Mouse (Mus musculus) hindbrain, postnatal 0 days (tissue): Measurements from ENCODE around the gene Olfr1378. TPM values are rescaled to one million over a fixed set of nuclear protein-coding genes. Genes with fewer than 3 reads are reported as not detected.

Experiments
- ATAC-seq: fragments of 200-750 bp; cut with Nextera tagmentation; 2 replicates; pipeline ENCODE4 v1.8.0; 2017; ENCODE audit warnings: mild to moderate bottlenecking, moderate TSS enrichment, moderate library complexity
- DNase-seq: peaks from one replicate; pipeline ENCODE4 v3.0.0-alpha.2; 2015; ENCODE audit warnings: low spot score
- H3K27ac ChIP-seq: fragments of 300-500 bp; sonication (generic); 2 replicates; pipeline ENCODE4 v1.5.1; 2014; ENCODE audit warnings: mild to moderate bottlenecking
- H3K27me3 ChIP-seq: fragments of 300-500 bp; sonication (generic); 2 replicates; pipeline ENCODE4 v1.6.1; 2014; ENCODE audit warnings: low read length, mixed read lengths; ENCODE audit not compliant: insufficient read depth
- H3K36me3 ChIP-seq: fragments of 300-500 bp; sonication (generic); 2 replicates; pipeline ENCODE4 v1.6.1; 2014; ENCODE audit warnings: low read length, mixed read lengths; ENCODE audit not compliant: insufficient read depth
- H3K4me1 ChIP-seq: fragments of 300-500 bp; sonication (generic); 2 replicates; pipeline ENCODE4 v1.6.1; 2014; ENCODE audit warnings: antibody characterized with exemption, low read length, mixed read lengths; ENCODE audit not compliant: insufficient read depth
- H3K4me2 ChIP-seq: fragments of 300-500 bp; sonication (generic); 2 replicates; pipeline ENCODE4 v1.6.1; 2014; ENCODE audit warnings: low read depth, mild to moderate bottlenecking, low read length, moderate library complexity, mixed read lengths
- H3K4me3 ChIP-seq: fragments of 300-500 bp; sonication (generic); 2 replicates; pipeline ENCODE4 v1.5.1; 2014; ENCODE audit warnings: low read length
- H3K9ac ChIP-seq: fragments of 300-500 bp; sonication (generic); replicated peaks from 2 replicates; pipeline ENCODE4 v1.6.1; 2014; ENCODE audit warnings: mild to moderate bottlenecking, low read length, moderate library complexity, mixed read lengths
- H3K9me3 ChIP-seq: fragments of 300-500 bp; sonication (generic); 2 replicates; pipeline ENCODE4 v1.6.1; 2016; ENCODE audit warnings: low read length, mixed read lengths
- CTCF ChIP-seq: IDR thresholded peaks from 2 replicates; pipeline ENCODE4 v1.5.1; 2016; ENCODE audit warnings: antibody characterized with exemption, control low read depth, low read depth
- WGBS: fragments of 180-500 bp; shearing (Covaris S2); extraction: QIAGEN DNeasy Blood & Tissue Kit; methylation state at CpG from one replicate; pipeline ENCODE4 v1.1.7; 2014; 5-methylcytosine and 5-hydroxymethylcytosine counted together
- polyA plus RNA-seq: library from polyadenylated mRNA; unstranded; fragments of >200 nt; fragmentation: Nextera tagmentation; extraction: Ambion mirVana; gene quantifications from 2 replicates; pipeline ENCODE4 v1.2.1, GENCODE M21; 2015
- total RNA-seq: library from RNA; depleted of rRNA; stranded (reverse); fragments of >200 nt; gene quantifications from 2 replicates; pipeline ENCODE4 v1.2.3, GENCODE M21; 2014

Gene Olfr1378
- total and polyA plus RNA-seq, 2 experiments from 2014 or later, result not detected

DNA sequence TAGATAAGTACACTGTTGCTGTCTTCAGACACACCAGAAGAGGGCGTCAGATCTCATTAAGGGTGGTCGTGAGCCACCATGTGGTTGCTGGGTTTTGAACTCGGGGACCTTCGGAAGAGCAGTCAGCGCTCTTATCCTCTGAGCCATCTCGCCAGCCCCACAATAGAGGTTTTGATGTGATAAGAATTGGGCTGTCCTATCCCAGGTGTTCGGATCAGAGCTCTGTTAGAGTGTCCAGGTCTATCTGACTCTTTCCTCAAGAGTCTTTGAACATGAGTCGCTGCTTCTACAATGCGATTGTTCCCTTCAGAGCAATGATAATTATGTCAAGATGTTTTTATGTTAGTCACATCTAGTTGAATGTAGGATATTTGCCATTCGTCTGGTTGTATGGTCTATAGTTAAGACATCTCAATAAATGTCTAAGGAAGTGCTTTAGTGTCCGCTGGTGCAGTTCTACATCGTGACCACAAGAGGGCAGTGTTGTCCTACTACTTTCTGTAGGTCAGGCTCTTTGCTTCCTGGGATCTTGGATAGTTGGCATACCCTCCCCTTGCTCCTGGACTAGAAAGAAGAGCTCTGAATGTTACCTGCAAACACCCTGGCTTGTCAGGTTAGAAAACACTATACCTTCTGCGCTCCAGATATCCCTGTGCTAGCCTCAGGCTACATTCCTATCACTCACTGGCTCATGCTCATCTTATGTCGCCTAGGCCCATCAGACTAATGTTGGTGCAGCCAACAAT is 26.5 kb upstream of the Olfr1378 start:
- peak; percentile 74 for ATAC-seq
- TF ChIP-seq CTCF, result peak; percentile 98

DNA sequence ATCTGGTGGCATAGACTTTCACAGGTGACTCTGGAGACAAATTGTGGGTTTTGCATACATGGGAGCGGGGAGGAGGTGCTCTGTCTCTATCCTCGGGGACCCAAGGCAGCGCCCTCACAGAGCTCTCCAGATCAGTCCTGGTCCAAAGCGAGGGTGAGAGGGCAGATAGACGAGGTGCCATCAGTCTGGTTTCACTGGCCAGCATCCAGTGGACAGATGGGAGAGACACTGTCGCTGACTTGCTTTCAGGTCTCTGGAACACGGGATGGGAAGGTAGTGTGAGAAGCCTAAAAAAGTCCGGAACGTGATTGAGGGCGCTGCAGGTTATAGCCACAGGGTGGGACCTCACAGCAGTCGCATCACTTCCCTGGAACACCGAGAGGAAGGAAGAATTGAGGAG is 23.9 kb upstream of the Olfr1378 start:
- Histone ChIP-seq H3K9ac (no peak overlapping the region), H3K4me2 (no peak overlapping the region), H3K27me3 (no peaks in the 10 kb centered on the region), H3K4me3 (no peak overlapping the region), H3K9me3 (no peaks in the 10 kb centered on the region), H3K4me1 (no peaks in the 10 kb centered on the region), H3K36me3 (no peaks in the 10 kb centered on the region), H3K27ac (no peak overlapping the region)
- 65% methylated on average over 12 of the region's 12 CpGs for WGBS
- no peak for ATAC-seq
- no peak for DNase-seq
- no peak for TF ChIP-seq CTCF

More for the DNA sequence above, 26.5 kb upstream of the Olfr1378 start:
- WGBS, result 37% methylated on average over 14 of the region's 14 CpGs
- H3K9me3 ChIP-seq, result no peaks in the 10 kb centered on the region
- no peak overlapping the region for H3K27ac ChIP-seq
- no peak overlapping the region for H3K9ac ChIP-seq
- no peaks in the 10 kb centered on the region for H3K27me3 ChIP-seq
- H3K36me3 ChIP-seq, result no peaks in the 10 kb centered on the region
- no peak overlapping the region for H3K4me2 ChIP-seq
- H3K4me3 ChIP-seq, result no peak overlapping the region
- H3K4me1 ChIP-seq, result no peaks in the 10 kb centered on the region
- peak; percentile 90 for DNase-seq

DNA sequence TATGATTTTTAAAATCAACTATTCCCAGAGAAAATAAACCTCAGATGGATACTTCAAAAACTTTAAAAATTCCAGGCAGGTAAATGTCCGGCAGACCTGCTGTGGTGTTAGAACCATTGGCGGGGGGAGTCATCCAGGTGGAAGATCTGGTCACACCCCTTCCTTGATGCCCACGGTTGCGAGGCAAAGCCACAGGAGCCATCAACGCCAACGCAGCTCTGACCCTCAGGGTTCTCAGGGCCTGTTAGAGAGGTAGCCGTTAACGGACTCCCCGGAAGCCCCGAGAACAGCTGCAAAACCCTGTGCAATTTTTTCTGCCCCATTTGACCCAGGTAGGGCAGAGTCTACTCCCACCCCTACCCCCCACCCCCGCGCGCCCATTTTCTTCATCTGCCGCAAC is 22.8 kb upstream of the Olfr1378 start, which contains the start of gene 4933414I15Rik:
Gene 4933414I15Rik (minus strand): TSS at position 260 of the 400 bp plus-strand sequence.
- DNase-seq, result no peak
- WGBS, result 78% methylated on average over 14 of the region's 14 CpGs
- no peak for TF ChIP-seq CTCF
- Histone ChIP-seq H3K4me3 (no peak within 1 kb of the TSS), H3K9me3 (no peaks in the 10 kb centered on the region), H3K4me2 (no peak within 1 kb of the TSS), H3K36me3 (no peaks in the 10 kb centered on the region), H3K4me1 (no peaks in the 10 kb centered on the region), H3K27ac (no peak within 1 kb of the TSS), H3K27me3 (no peaks in the 10 kb centered on the region), H3K9ac (no peak within 1 kb of the TSS)
- ATAC-seq, result no peak

DNA sequence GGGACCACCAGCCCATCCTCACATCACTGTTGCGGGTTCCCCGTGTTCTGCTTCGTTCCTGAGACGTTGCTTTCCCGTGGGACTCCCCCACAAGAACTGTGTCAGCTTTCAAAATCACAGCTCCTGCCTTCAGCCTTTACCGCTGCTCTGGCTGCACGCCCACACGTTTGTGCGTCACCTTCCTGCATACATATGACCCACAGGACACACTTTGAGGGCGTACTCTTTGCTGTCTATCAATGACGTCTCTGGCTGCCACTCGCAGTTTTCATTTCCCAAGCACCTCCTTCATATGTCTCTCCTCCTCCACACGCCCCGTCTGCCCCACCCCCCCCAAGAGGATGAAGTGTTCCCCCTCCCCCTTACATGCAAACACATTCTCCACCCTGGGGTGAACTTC is 14.0 kb upstream of the Olfr1378 start:
- H3K36me3 ChIP-seq, result no peaks in the 10 kb centered on the region
- H3K4me2 ChIP-seq, result no peak overlapping the region
- no peaks in the 10 kb centered on the region for H3K9me3 ChIP-seq
- H3K27ac ChIP-seq, result no peak overlapping the region
- ATAC-seq (no peak), DNase-seq (no peak)
- no peak overlapping the region for H3K9ac ChIP-seq
- H3K4me3 ChIP-seq, result no peak overlapping the region
- H3K27me3 ChIP-seq, result no peaks in the 10 kb centered on the region
- WGBS, result 74% methylated on average over 14 of the region's 14 CpGs
- H3K4me1 ChIP-seq, result no peaks in the 10 kb centered on the region
- no peak for TF ChIP-seq CTCF

DNA sequence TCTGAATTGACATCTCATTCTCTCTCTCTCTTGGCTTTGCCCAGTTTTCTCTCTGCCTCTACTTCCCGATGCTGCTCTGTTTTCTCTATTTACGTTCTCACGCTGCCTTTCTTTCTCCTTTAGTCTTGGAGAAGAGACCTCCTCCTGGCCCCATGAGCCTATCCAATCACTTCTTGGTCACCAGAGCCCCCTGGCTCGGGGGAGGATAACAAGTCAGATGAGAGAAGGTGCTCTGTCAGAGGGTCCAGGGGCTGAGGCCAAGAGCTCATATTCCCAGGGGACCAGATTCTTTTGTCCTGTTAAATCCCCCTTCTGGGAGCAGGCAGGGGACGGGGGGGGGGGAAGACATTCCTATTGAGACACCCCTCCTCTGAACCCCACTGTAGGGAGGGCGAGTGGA is 12.7 kb upstream of the Olfr1378 start, which contains the start of gene Prop1:
Gene Prop1 (minus strand): TSS at position 101 of the 400 bp plus-strand sequence.
- DNase-seq, result no peak
- Histone ChIP-seq H3K36me3 (no peaks in the 10 kb centered on the region), H3K9me3 (no peaks in the 10 kb centered on the region), H3K27ac (no peak within 1 kb of the TSS), H3K9ac (no peak within 1 kb of the TSS), H3K27me3 (no peaks in the 10 kb centered on the region), H3K4me3 (no peak within 1 kb of the TSS), H3K4me1 (no peaks in the 10 kb centered on the region), H3K4me2 (no peak within 1 kb of the TSS)
- ATAC-seq, result no peak
- 72% methylated on average over 6 of the region's 6 CpGs for WGBS
- no peak for TF ChIP-seq CTCF

DNA sequence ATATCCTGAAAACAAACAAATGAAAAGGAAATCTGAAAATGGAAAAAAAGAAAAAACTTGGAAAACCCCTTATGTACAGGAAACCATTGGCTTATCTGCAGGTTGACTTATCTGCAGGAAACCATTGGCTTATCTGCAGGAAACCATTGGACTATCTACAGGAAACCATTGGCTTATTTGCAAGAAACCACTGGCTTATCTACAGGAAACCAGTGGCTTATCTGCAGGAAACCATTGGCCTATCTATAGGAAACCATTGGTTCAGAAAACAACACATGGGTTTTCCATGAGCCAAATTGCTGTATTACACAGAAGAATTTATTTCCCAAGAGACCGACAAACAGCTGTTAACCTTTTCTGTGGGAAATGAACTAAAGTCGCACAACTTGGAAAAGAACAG is 1.4 kb upstream of the Olfr1378 start:
- TF ChIP-seq CTCF, result no peak
- ATAC-seq, result no peak
- no peaks in the 10 kb centered on the region for H3K4me1 ChIP-seq
- no peak overlapping the region for H3K4me2 ChIP-seq
- no peak for DNase-seq
- H3K27me3 ChIP-seq, result no peaks in the 10 kb centered on the region
- no peak overlapping the region for H3K4me3 ChIP-seq
- no peak overlapping the region for H3K27ac ChIP-seq
- H3K36me3 ChIP-seq, result no peaks in the 10 kb centered on the region
- no peak overlapping the region for H3K9ac ChIP-seq
- 80% methylated on average over 2 of the region's 2 CpGs for WGBS
- no peaks in the 10 kb centered on the region for H3K9me3 ChIP-seq

DNA sequence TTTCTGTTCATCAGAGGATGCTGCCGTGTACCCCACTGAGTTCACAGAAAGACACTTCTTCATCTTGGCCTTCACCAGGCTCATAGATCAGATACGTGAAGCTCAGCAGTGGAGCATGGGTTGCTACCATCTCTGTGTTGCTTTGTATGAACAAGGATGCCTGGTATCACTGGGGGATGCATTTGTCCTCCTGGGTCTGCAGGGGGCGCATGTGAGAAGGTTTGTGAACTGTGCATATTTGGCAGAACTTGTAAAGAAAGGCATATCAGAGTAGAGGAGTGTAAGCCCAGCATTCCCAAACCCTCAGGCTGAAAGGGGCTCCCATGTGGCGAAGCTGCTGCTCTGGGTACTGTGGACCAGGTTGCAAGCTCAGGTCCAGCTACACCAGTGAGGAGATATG is 10.9 kb downstream of the Olfr1378 start:
- Histone ChIP-seq H3K36me3 (no peaks in the 10 kb centered on the region), H3K9me3 (no peaks in the 10 kb centered on the region), H3K4me2 (no peak overlapping the region), H3K4me1 (no peaks in the 10 kb centered on the region), H3K27me3 (no peaks in the 10 kb centered on the region), H3K4me3 (no peak overlapping the region), H3K27ac (no peak overlapping the region), H3K9ac (no peak overlapping the region)
- ATAC-seq (no peak), DNase-seq (peak; percentile 5)
- TF ChIP-seq CTCF, result no peak
- 74% methylated on average over 4 of the region's 4 CpGs for WGBS
